Mouse (Mus musculus) heart, postnatal 0 days (tissue): ENCODE measurements at regions not wholly inside any gene's neighbourhood (a gene's known extent, or its start where the extent isn't known, plus 50 kb on each side); places are given as distances from the start of the nearest gene placed in this dataset.

Source experiments
- ATAC-seq: fragments of 200-750 bp; cut with Nextera tagmentation; 2 replicates; pipeline ENCODE4 v1.8.0; 2017; ENCODE audit warnings: low read depth, moderate number of reproducible peaks, moderate library complexity; ENCODE audit not compliant: insufficient read depth
- DNase-seq: peaks from one replicate; pipeline ENCODE4 v3.0.0-alpha.2; 2016; ENCODE audit warnings: low spot score
- H3K27ac ChIP-seq: fragments of 300-500 bp; sonication (generic); 2 replicates; pipeline ENCODE4 v1.5.1; 2014; ENCODE audit warnings: low read depth, mild to moderate bottlenecking
- H3K27me3 ChIP-seq: fragments of 300-500 bp; sonication (generic); 2 replicates; pipeline ENCODE4 v1.6.1; 2014; ENCODE audit warnings: low read length, mixed read lengths; ENCODE audit not compliant: control insufficient read depth, insufficient read depth
- H3K36me3 ChIP-seq: fragments of 300-500 bp; sonication (generic); replicated peaks from 2 replicates; pipeline ENCODE4 v1.6.1; 2014; ENCODE audit warnings: low read length, mixed read lengths; ENCODE audit not compliant: control insufficient read depth, insufficient read depth
- H3K4me1 ChIP-seq: fragments of 300-500 bp; sonication (generic); 2 replicates; pipeline ENCODE4 v1.6.1; 2014; ENCODE audit warnings: antibody characterized with exemption; ENCODE audit not compliant: control insufficient read depth, insufficient read depth
- H3K4me2 ChIP-seq: fragments of 300-500 bp; sonication (generic); 2 replicates; pipeline ENCODE4 v1.6.1; 2014; ENCODE audit warnings: low read depth, mild to moderate bottlenecking, low read length, moderate library complexity
- H3K4me3 ChIP-seq: fragments of 300-500 bp; sonication (generic); 2 replicates; pipeline ENCODE4 v1.5.1; 2014; ENCODE audit warnings: low read depth, low read length
- H3K9ac ChIP-seq: fragments of 300-500 bp; sonication (generic); replicated peaks from 2 replicates; pipeline ENCODE4 v1.6.1; 2014; ENCODE audit warnings: low read depth, low read length, mixed read lengths
- H3K9me3 ChIP-seq: fragments of 300-500 bp; sonication (generic); replicated peaks from 2 replicates; pipeline ENCODE4 v1.6.1; 2016; ENCODE audit warnings: low read length; ENCODE audit not compliant: control insufficient read depth
- CTCF ChIP-seq: IDR thresholded peaks from 2 replicates; pipeline ENCODE4 v1.5.1; 2016; ENCODE audit warnings: antibody characterized with exemption, control low read depth, low read depth
- EP300 ChIP-seq: IDR thresholded peaks from 2 replicates; pipeline ENCODE4 v1.6.1; 2016; ENCODE audit warnings: antibody characterized with exemption, low read depth
- WGBS: fragments of 180-500 bp; shearing (Covaris S2); extraction: QIAGEN DNeasy Blood & Tissue Kit; methylation state at CpG from one replicate; pipeline ENCODE4 v1.1.7; 2014; 5-methylcytosine and 5-hydroxymethylcytosine counted together

DNA sequence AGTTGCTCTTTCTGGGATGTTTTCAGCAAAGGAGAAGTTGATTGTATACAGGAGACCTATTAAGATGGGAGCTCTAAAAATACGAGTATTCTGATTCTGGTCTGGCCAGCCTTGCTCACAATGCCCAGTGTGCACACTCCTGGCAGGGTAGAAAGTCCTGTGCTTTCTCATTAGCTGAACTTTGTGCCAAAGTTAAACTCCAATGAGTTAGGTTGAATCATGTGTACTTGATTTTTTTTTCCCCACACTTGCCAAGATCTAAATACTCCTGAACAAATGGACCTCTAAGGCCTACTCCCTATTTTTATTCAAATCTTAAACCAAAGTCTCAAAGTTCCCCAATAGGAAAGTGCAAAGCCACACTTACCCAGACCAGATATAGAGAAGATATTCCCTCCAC lies 156.5 kb upstream of the Asb5 start:
- 75% methylated on average over 1 of the region's 1 CpGs for WGBS

DNA sequence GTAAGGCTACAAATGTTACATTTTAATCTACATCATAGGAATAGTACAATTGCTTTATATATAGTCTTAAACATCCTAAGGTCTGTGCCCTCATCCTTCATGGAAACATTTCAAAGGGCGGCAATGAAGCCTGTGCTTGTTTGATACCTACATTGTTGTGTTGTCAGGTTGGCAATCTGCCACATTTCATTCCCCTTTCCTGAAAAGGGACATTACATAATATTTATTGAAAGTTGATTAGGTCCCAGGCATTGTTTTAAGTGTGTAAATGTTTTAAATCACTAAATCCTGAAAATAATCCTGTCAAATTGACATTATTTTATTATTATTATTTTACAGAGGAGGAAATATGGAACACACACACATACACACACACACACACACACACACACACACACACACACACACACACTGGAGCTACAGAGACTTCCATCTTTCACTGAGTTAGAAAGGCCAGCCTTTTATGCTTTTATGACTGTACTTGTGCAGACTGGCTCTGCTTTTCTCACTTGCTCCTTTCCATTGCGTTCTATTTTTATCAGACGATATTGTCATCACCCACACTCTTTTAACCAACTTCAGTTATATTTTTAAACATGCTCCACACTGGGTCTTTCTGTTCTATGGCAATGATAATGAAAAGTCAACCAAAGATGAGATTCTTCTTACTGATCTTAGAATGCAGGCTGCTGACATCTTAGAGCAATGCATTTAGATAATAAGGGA lies 153.8 kb upstream of the Asb5 start:
- H3K4me2 ChIP-seq = no peak overlapping the region
- ATAC-seq = no peak
- H3K4me1 ChIP-seq = no peaks in the 10 kb centered on the region
- no peaks in the 10 kb centered on the region for H3K27me3 ChIP-seq
- H3K9me3 ChIP-seq = no peaks in the 10 kb centered on the region
- DNase-seq = peak; percentile 38
- no peak overlapping the region for H3K27ac ChIP-seq
- no peak overlapping the region for H3K9ac ChIP-seq
- 19% methylated on average over 3 of the region's 3 CpGs for WGBS
- TF ChIP-seq CTCF = no peak
- no peak for TF ChIP-seq EP300
- H3K4me3 ChIP-seq = no peak overlapping the region
- no peaks in the 10 kb centered on the region for H3K36me3 ChIP-seq

More for the DNA sequence above, 156.5 kb upstream of the Asb5 start:
- Histone ChIP-seq H3K27me3 (no peaks in the 10 kb centered on the region), H3K27ac (no peak overlapping the region), H3K4me3 (no peak overlapping the region), H3K4me1 (no peaks in the 10 kb centered on the region), H3K36me3 (no peaks in the 10 kb centered on the region), H3K9ac (no peak overlapping the region), H3K4me2 (no peak overlapping the region), H3K9me3 (no peaks in the 10 kb centered on the region)
- DNase-seq (no peak), ATAC-seq (no peak)
- TF ChIP-seq CTCF (no peak), EP300 (no peak)

DNA sequence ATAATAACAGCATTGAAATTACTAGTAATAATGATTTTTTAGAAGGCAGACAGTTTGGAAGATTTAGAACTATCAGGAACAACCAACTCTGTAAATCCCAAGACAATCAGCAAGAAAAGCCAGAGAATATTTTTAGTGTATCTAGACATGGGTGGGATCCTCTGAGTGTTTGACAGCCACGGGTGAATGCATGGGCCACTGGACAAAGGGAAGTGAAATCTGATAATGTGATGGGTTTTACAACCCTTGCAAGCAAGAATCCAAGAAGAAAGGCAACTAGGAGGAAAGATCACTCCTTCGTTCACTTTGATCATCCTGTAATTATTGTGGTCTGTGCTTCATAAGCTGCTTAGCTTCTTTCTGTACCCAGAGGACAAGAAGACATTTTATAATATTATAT lies 149.2 kb upstream of the Asb5 start:
- TF ChIP-seq EP300 (no peak), CTCF (no peak)
- WGBS = 61% methylated on average over 2 of the region's 2 CpGs

DNA sequence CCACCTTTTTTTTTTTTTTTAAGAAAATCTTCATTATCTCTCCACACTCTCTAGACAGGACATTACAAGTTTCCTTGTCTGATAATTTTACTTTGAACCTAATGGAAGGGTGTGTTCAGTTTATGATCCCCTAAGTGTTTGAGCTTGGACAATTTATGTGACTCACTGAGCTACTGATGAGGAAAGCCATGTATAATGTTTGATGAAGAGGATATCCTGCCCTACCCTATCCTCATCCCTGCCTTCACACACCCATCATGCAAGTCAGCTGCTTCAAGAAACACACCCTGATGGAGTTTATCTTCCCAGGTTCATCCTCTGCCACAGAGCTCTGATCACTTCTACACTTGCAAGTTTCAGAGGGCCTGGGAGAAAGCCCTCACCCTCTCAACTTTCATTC lies 136.5 kb upstream of the Asb5 start:
- Histone ChIP-seq H3K27ac (no peak overlapping the region), H3K9me3 (no peaks in the 10 kb centered on the region), H3K4me2 (no peak overlapping the region), H3K4me3 (no peak overlapping the region), H3K9ac (no peak overlapping the region), H3K4me1 (0 out of 2 replicates have a peak, but pooled peaks cover 6% of the 10 kb centered on the region), H3K36me3 (no peaks in the 10 kb centered on the region), H3K27me3 (no peaks in the 10 kb centered on the region)
- DNase-seq = no peak
- ATAC-seq = peak; percentile 14; the same call in 1 of the 2 replicates
- TF ChIP-seq CTCF = no peak
- no peak for TF ChIP-seq EP300

More for the DNA sequence above, 149.2 kb upstream of the Asb5 start:
- DNase-seq (no peak), ATAC-seq (no peak)
- Histone ChIP-seq H3K36me3 (no peaks in the 10 kb centered on the region), H3K27ac (no peak overlapping the region), H3K4me3 (no peak overlapping the region), H3K4me1 (no peaks in the 10 kb centered on the region), H3K27me3 (no peaks in the 10 kb centered on the region), H3K9ac (no peak overlapping the region), H3K4me2 (no peak overlapping the region), H3K9me3 (no peaks in the 10 kb centered on the region)

DNA sequence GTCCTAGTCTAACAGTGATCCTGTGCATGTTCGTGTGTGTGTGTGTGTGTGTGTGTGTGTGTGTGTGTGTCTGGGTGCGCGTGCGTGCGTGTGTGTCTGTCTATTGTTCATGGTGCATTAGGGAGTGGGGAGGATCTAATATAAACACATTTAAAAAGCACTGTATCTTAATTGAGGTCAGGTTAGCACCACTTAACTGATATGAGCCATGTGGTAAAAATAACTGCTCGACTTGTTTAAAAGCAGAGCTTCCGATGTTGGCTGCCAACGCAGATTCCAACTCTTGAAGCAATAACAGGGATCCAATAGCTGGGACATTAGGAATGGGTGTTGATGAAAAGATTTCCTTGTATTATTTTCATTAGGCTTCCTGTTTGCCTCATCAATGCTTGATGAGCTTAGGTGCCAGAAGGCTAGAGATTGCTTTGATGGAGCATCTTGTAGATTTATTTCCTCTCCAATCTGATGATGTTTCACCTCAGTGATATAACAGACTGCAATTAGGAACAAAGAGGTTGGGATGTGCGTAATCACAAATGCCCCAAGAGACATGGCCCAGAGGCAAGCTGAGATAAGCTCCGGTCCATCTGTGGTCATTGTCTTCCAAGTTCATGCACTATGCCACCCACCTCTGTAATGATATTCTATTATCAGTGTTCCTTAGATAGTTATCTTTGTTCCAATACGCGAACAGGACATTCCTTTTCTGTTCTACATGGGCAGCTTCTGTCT lies 135.7 kb upstream of the Asb5 start:
- WGBS = 18% methylated on average over 12 of the region's 12 CpGs
- Histone ChIP-seq H3K9me3 (no peaks in the 10 kb centered on the region), H3K4me1 (0 out of 2 replicates have a peak, but pooled peaks cover 6% of the 10 kb centered on the region), H3K36me3 (no peaks in the 10 kb centered on the region), H3K27me3 (no peaks in the 10 kb centered on the region), H3K9ac (no peak overlapping the region), H3K27ac (no peak overlapping the region), H3K4me2 (0 out of 2 replicates have a peak overlapping the region, but pooled peaks have one; percentile 25), H3K4me3 (no peak overlapping the region)
- TF ChIP-seq CTCF = no peak
- 0 out of 2 replicates have a peak, but pooled peaks have one; percentile 9 for TF ChIP-seq EP300
- DNase-seq = no peak
- ATAC-seq = peak; percentile 44
